Comparison of ENCODE assay signal across 23 mouse cellular contexts in the genomic region with DNA sequence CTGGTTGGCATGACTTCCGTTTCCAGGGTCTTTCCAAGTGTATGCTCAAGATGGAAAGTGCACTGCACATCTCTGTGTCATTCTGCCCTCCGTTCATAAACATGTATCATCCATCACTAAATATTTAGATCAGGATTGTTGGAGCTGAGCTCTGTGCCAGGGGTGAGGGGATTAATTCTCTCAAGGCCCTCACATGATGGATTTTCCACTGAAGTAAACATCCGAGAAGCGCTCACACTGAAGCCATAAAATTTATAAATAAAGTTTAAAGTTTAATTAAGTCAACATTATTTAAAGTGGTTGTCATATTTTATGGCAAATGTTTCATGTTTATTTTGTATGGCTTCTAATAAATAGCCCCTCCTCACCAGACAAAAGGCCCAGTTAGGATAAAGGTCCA.
DNase-seq lines count a peak whose midpoint lies in the region; ATAC-seq and TF ChIP-seq lines count a peak whose summit lies in the region.
"Had no signal": no experiment of that assay in that cellular context is flagged by ENCODE, and none has a peak within 500 bp of the region (broad histone marks: within the 10 kb centered on the region; RNA-seq: fewer than 3 reads in every experiment).

No protein-coding gene starts in this region.

- 0 out of 2 replicates have a peak, but pooled peaks cover 2% of the 10 kb centered on the region for H3K4me1 ChIP-seq in intestine, embryonic 16.5 days (ENCODE audit: control insufficient read depth, insufficient read depth, low read length)
- H3K4me1 ChIP-seq in kidney, embryonic 15.5 days, result peaks cover under 1% of the 10 kb centered on the region; the same call in 1 of the 2 replicates
- H3K4me1 ChIP-seq: heart, embryonic 13.5 days; limb, embryonic 10.5 days; stomach, embryonic 15.5 days had no signal

- no peak overlapping the region for H3K9ac ChIP-seq in intestine, embryonic 16.5 days (ENCODE audit: low read depth, low read length)
- no peak overlapping the region for H3K9ac ChIP-seq in kidney, embryonic 15.5 days
- H3K9ac ChIP-seq: heart, embryonic 13.5 days; liver, postnatal 0 days; stomach, embryonic 15.5 days had no signal

- H3K36me3 ChIP-seq in intestine, embryonic 16.5 days (ENCODE audit: control insufficient read depth, insufficient read depth, low read length), result no peaks in the 10 kb centered on the region
- no peaks in the 10 kb centered on the region for H3K36me3 ChIP-seq in kidney, embryonic 15.5 days
- H3K36me3 ChIP-seq: heart, embryonic 13.5 days; limb, embryonic 10.5 days; stomach, embryonic 15.5 days had no signal

- peak; percentile 74 for ATAC-seq in intestine, embryonic 16.5 days
- no peak for ATAC-seq in kidney, embryonic 15.5 days (replicated peaks; ENCODE audit: low FRiP score)
- ATAC-seq: forebrain, embryonic 14.5 days; hindbrain, postnatal 0 days; liver, postnatal 0 days had no signal

- intact Hi-C loops in gastrocnemius, postnatal 36 days (cut with DNase I), result no loop called here

- H3K9me3 ChIP-seq in intestine, embryonic 16.5 days (ENCODE audit: control insufficient read depth, low read length), result no peaks in the 10 kb centered on the region
- H3K9me3 ChIP-seq in kidney, embryonic 15.5 days (replicated peaks), result no peaks in the 10 kb centered on the region
- H3K9me3 ChIP-seq: heart, embryonic 13.5 days; limb, embryonic 10.5 days; stomach, embryonic 15.5 days had no signal

- H3K4me3 ChIP-seq in intestine, embryonic 16.5 days (ENCODE audit: low read length), result no peak overlapping the region
- no peak overlapping the region for H3K4me3 ChIP-seq in kidney, embryonic 15.5 days (replicated peaks)
- no peak overlapping the region for H3K4me3 ChIP-seq in layer of hippocampus, adult 2 months
- H3K4me3 ChIP-seq: heart, embryonic 13.5 days; limb, embryonic 10.5 days; stomach, embryonic 15.5 days had no signal

- H3K4me2 ChIP-seq in intestine, embryonic 16.5 days (ENCODE audit: low read depth, low read length), result no peak overlapping the region
- H3K4me2 ChIP-seq in kidney, embryonic 15.5 days, result no peak overlapping the region
- H3K4me2 ChIP-seq: heart, embryonic 13.5 days; midbrain, embryonic 11.5 days; stomach, embryonic 15.5 days had no signal

- DNase-seq in kidney, adult 11 months, result peak; percentile 16
- DNase-seq in kidney, adult 18-20 months, result no peak
- DNase-seq in kidney, postnatal 4 days, result peak; percentile 34 to 60
- no peak for DNase-seq in gastrocnemius, postnatal 36 days
- DNase-seq in layer of hippocampus, adult 2 months (ENCODE audit: low spot score in 2 of 2), result no peak
- no peak for DNase-seq in layer of hippocampus, adult 18-20 months (ENCODE audit: low spot score in 2 of 2)
- DNase-seq: adrenal gland, postnatal 14 days; cerebellum, adult 2 months; cerebellum, postnatal 25 days; gastrocnemius, postnatal 10 days; heart, adult 18-20 months; liver; liver, postnatal 0 days; thymus, adult 2 months; thymus, postnatal 4 days had no signal

- H3K27ac ChIP-seq in intestine, embryonic 16.5 days (ENCODE audit: low read length), result no peak overlapping the region
- H3K27ac ChIP-seq in kidney, embryonic 15.5 days, result 0 out of 2 replicates have a peak overlapping the region, but pooled peaks have one; percentile 51
- no peak overlapping the region for H3K27ac ChIP-seq in layer of hippocampus, adult 2 months
- H3K27ac ChIP-seq: heart, embryonic 13.5 days; hindbrain, postnatal 0 days; limb, embryonic 10.5 days; stomach, embryonic 15.5 days had no signal

- WGBS in intestine, embryonic 16.5 days, result 40% methylated on average over 4 of the region's 4 CpGs
- 62% methylated on average over 4 of the region's 4 CpGs for WGBS in kidney, embryonic 15.5 days

- no peak for TF ChIP-seq CTCF in layer of hippocampus, adult 2 months (conservative IDR thresholded peaks at IDR 0.05)

- no peaks in the 10 kb centered on the region for H3K27me3 ChIP-seq in intestine, embryonic 16.5 days (replicated peaks; ENCODE audit: control insufficient read depth, insufficient read depth, low read length)
- no peaks in the 10 kb centered on the region for H3K27me3 ChIP-seq in kidney, embryonic 15.5 days
- H3K27me3 ChIP-seq: heart, embryonic 13.5 days; stomach, embryonic 15.5 days had no signal

Comparison
In these comparisons a context has a peak if more than half of its experiments do, and no peak if none do; other contexts are left out.
1. DNase-seq: peak in kidney, adult 11 months (single experiment) and kidney, postnatal 4 days (2 of 2); none in kidney, adult 18-20 months (single experiment), gastrocnemius, postnatal 36 days (0 of 2), layer of hippocampus, adult 2 months (0 of 2) and layer of hippocampus, adult 18-20 months (0 of 2).